Mouse (Mus musculus): ENCODE measurements at regions not wholly inside any gene's neighbourhood (a gene's known extent, or its start where the extent isn't known, plus 50 kb on each side); places are given as distances from the start of the nearest gene placed in this dataset.

DNA sequence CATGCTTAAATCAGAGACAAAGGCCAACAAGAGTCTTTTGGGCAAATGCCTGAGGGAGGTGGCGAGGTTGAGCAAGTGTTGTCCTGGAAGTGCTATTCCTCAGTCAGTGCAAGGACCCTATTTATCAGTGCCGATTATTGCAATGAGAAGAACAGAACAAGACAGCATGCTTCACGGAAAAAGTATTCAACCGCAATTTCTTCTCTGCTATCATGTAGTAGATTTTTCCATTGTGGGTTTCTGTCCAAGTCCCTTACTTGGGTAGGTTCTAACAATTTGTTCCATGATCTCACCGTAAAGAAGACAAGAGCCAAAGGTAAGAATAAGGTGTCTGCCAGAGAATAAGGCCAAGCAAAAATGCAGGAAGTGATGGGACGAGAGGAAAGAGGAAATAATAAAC is 186.2 kb downstream of the Arl4a start:
- no peak for TF ChIP-seq CTCF (IDR thresholded peaks at IDR 0.05; ENCODE audit: borderline replicate concordance, extremely low read depth, insufficient read depth, insufficient read length)
- TF ChIP-seq POLR2A (IDR thresholded peaks at IDR 0.05; ENCODE audit: borderline replicate concordance, extremely low read depth, insufficient read depth, insufficient read length, poor library complexity, severe bottlenecking) = no peak

Data from brain, embryonic 14.5 days (tissue).